Mouse (Mus musculus) cerebral cortex, adult 2 months (tissue): ENCODE data around the gene Anapc13.

Experiments used
- WGBS: fragments of 180-500 bp; shearing (Covaris S2); methylation state at CpG from one replicate; pipeline ENCODE4 v1.1.7; 2018; 5-methylcytosine and 5-hydroxymethylcytosine counted together

Anapc13 gene

GRCm38 (mm10) chr9:102625983-102626838 lies at the start of gene Anapc13, which contains the start of gene Cep63:
Anapc13 (plus strand) TSS chr9:102626296.
Cep63 (minus strand) TSS chr9:102626534.
- under 1% methylated on average over 83 of the region's 84 CpGs for WGBS

- 76% methylated on average over 5 of the region's 5 CpGs for WGBS
These were observed 48.6 kb upstream of the Anapc13 start for GRCm38 (mm10) chr9:102577480-102577879.

- 66% methylated on average over 12 of the region's 12 CpGs for WGBS
These were observed 44.1 kb upstream of the Anapc13 start for GRCm38 (mm10) chr9:102581921-102582469.

- 81% methylated on average over 5 of the region's 5 CpGs for WGBS
These were observed 38.7 kb upstream of the Anapc13 start for GRCm38 (mm10) chr9:102587347-102587746.

- 40% methylated on average over 6 of the region's 6 CpGs for WGBS
These were observed 31.3 kb upstream of the Anapc13 start for GRCm38 (mm10) chr9:102594667-102595393.

- 66% methylated on average over 8 of the region's 8 CpGs for WGBS
These were observed 30.2 kb upstream of the Anapc13 start for GRCm38 (mm10) chr9:102595662-102596436.

- WGBS: 81% methylated on average over 2 of the region's 2 CpGs
These were observed 24.9 kb upstream of the Anapc13 start for GRCm38 (mm10) chr9:102601187-102601586.

GRCm38 (mm10) chr9:102601666-102602065 lies 24.4 kb upstream of the Anapc13 start:
- 88% methylated on average over 2 of the region's 2 CpGs for WGBS

GRCm38 (mm10) chr9:102605162-102605561 lies 20.9 kb upstream of the Anapc13 start:
- 91% methylated on average over 6 of the region's 6 CpGs for WGBS

GRCm38 (mm10) chr9:102607471-102607870 lies 18.6 kb upstream of the Anapc13 start:
- WGBS: 66% methylated on average over 5 of the region's 5 CpGs

GRCm38 (mm10) chr9:102609221-102609620 lies 16.9 kb upstream of the Anapc13 start:
- WGBS: 89% methylated on average over 3 of the region's 3 CpGs

- WGBS: 80% methylated on average over 3 of the region's 3 CpGs
These were observed 11.0 kb upstream of the Anapc13 start for GRCm38 (mm10) chr9:102615071-102615470.

GRCm38 (mm10) chr9:102616267-102616666 lies 9.8 kb upstream of the Anapc13 start:
- WGBS: 75% methylated on average over 9 of the region's 9 CpGs

GRCm38 (mm10) chr9:102621385-102621784 lies 4.7 kb upstream of the Anapc13 start:
- WGBS: 77% methylated on average over 5 of the region's 5 CpGs

GRCm38 (mm10) chr9:102622192-102622857 lies 3.8 kb upstream of the Anapc13 start:
- WGBS: 35% methylated on average over 5 of the region's 5 CpGs

GRCm38 (mm10) chr9:102622876-102623275 lies 3.2 kb upstream of the Anapc13 start:
- 86% methylated on average over 6 of the region's 6 CpGs for WGBS

- 93% methylated on average over 7 of the region's 7 CpGs for WGBS
These were observed 2.5 kb upstream of the Anapc13 start for GRCm38 (mm10) chr9:102623581-102623980.

GRCm38 (mm10) chr9:102625401-102625982 lies 604 bp upstream of the Anapc13 start:
- under 1% methylated on average over 27 of the region's 27 CpGs for WGBS

GRCm38 (mm10) chr9:102626839-102627225 lies 736 bp downstream of the Anapc13 start:
- 1% methylated on average over 9 of the region's 9 CpGs for WGBS

- WGBS: 74% methylated on average over 7 of the region's 7 CpGs
These were observed 1.3 kb downstream of the Anapc13 start for GRCm38 (mm10) chr9:102627442-102627841.

- 77% methylated on average over 7 of the region's 7 CpGs for whole genome bisulfite sequencing
These were observed 3.0 kb downstream of the Anapc13 start for GRCm38 (mm10) chr9:102629052-102629451.
